Mouse (Mus musculus): Measurements from ENCODE around the gene Lpcat3.
A peak's percentile ranks its signal among the peaks of the same experiment; 100 is the strongest.
"Not testable (repeated sequence)": the region's sequence is repeated elsewhere in the genome, so short reads cannot be mapped to it uniquely, and the experiment has no call there.

Gene Lpcat3

DNA sequence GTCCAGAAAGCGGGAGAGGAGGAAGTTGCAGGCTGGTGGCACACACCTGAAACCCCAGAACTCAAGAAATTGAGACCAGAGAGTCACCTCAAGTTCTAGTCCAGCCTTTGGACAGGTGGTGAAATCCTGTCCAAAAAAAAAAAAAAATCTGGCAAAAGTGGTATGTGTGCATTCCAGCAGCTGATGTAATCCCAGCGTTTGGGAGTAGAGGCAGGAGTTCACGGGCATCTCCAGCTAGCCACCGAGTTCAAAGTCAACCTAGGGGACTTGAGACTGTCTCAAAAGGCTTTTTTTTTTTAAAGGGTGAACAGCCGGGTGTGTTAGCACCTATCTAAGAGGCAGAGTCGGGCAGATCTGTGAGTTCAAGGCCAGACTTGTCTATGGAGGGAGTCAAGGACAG is 13.3 kb downstream of the Lpcat3 start:
- DNase-seq (ENCODE audit: inconsistent age in 2 of 2, low spot score in 1 of 2): peak in 1 of 2 experiments; percentile 70

DNA sequence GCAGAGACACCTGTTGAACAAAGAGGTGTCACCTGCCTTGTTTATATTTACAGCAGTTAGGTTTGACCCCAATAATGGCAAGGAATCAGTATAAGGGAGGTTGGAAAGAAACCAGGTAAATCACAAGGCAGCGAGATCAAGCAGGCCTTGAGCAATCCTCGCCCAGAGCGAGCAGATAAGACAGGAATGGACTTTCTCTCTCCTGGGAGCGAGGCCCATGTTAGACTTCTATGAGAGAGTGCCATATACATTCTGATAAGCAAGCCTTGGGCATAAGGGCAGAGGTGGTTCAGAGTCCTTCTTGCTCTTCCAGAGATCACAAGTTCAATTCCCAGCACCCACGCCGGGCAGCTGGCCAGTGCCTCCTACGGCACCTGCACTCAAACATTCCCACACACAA is 15.9 kb downstream of the Lpcat3 start:
- DNase-seq (ENCODE audit: inconsistent age in 2 of 2, low spot score in 1 of 2): no peak

DNA sequence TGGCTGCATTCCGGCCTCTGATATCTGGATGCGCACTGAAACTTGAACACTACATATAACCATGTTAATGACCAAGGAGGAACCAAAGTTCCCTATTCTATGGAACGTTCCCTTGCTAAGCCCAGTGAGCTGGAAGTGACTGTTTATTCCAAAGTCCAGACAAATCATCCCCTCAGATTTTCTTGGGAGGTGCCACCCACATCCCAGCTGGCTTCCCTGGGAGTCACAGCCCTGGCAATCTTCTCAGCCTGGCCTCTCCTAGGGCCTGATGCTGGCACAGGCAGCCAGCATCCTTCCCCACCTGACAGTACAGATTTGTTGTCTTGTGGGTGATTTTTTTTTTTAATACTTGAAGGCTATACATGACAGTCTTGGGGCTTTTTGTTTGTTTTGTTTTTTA is 16.7 kb downstream of the Lpcat3 start:
- DNase-seq (ENCODE audit: inconsistent age in 2 of 2, low spot score in 1 of 2): no peak

DNA sequence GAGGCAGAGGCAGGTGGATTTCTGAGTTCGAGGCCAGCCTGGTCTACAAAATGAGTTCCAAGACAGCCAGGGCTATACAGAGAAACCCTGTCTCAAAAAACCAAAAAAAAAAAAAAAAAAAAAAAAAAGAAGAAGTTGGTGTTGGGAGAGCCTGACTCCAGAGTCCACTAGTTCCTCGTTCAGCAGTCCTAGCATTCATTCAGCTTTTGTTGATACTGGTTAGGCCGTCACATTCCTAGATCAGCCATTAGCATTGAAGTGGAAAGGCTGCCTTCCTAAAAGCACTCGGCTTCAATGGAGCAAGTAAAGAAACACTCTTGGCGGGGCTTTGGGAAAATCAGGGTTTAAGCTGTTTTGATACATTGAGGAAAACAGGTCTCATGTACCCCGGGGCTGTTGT is 19.5 kb downstream of the Lpcat3 start:
- DNase-seq (ENCODE audit: inconsistent age in 2 of 2, low spot score in 1 of 2): not testable (repeated sequence)

DNA sequence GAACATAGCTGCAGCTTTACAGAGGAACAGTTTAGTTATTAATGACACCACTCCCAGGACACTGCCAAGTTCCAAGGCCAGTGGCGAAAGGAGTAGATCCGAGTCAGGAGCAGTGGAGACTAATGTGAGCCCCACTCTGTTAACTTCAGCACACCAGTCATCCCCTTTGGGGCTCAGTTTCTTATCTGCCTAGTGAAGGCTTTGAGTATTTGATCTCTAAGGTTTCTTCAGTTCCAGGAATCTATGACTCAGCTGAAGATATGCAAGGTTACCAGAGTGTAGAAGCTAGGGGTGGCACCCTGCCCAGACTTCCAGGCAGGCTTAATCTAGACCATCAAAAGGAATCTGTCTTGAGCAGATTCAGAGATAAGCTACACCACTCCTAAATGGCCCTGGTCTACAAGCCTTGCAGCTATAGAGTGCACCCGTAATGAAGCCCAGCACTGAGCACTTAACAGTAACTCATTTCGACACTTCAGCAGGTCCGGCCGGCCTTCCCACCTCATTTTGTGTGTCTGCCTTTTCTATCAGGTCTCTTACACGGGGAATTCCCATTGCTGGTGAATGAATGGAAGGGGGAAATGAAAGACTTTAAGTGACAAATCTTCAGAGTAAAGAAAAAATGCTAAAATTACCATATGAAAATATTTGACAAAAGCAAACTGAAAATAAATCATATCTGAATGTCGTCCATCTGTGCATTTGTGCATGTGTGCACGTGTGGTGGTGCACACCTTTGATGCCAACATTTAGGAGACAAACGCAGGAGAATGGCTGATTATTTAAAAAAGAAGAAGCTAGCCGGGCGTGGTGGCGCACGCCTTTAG is 21.0 kb downstream of the Lpcat3 start:
- DNase-seq (ENCODE audit: inconsistent age in 2 of 2, low spot score in 1 of 2): peak; percentile 91 to 95

DNA sequence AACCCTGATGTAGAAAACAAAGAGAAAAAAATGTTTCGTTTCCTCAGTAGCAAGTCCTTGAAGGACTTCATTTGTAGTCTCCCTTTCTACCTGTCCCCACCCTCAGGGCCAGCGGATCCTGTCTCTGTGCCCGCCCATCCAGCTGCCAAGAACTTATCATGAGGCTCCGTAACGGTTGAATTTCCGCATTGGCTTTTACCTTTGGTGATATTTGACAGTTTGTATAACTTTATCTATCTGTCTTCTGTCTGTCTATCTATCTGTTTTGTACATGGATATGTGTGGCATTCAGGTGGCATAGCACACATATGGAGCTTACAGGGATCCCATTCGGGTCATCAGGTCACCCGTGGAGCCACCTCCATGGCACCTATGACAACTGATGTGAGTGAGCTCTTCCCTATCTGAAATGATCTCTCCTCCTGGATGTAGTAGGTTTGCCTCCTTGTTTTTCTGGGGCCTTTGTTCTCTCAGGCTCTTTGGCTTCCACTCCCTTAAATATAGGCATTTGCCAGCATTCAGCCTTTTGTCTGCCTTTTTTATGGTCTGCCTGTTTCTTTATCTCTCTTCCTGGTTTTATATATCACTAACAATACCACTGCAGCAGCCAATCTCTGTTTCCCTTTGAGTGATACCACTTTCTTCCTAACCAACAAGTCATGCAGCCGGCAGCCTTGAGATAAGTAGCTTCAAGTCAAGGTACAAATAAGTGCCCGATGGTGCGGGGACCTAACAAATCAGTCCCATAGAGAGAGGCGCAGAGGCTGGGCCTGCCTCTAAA is 23.0 kb downstream of the Lpcat3 start:
- peak in 1 of 2 experiments; percentile 42 for DNase-seq (ENCODE audit: inconsistent age in 2 of 2, low spot score in 1 of 2)

DNA sequence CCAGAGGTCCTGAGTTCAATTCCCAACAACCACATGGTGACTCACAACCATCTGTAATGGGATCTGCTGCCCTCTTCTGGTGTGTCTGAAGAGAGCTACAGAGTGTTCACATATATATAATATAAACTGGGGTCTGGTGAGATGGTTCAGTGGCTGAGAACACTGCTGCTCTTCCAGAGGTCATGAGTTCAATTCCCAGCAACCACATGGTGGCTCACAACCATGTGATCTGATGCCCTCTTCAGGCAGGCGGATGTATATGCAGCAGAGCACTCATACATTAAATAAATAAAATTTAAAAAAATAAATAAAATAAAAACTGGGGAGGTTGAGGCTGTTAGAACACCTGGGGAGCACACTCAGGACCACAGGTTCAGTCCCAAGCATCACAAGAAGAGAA is 23.8 kb downstream of the Lpcat3 start:
- peak in 1 of 2 experiments; percentile 39 for DNase-seq (ENCODE audit: inconsistent age in 2 of 2, low spot score in 1 of 2)

DNA sequence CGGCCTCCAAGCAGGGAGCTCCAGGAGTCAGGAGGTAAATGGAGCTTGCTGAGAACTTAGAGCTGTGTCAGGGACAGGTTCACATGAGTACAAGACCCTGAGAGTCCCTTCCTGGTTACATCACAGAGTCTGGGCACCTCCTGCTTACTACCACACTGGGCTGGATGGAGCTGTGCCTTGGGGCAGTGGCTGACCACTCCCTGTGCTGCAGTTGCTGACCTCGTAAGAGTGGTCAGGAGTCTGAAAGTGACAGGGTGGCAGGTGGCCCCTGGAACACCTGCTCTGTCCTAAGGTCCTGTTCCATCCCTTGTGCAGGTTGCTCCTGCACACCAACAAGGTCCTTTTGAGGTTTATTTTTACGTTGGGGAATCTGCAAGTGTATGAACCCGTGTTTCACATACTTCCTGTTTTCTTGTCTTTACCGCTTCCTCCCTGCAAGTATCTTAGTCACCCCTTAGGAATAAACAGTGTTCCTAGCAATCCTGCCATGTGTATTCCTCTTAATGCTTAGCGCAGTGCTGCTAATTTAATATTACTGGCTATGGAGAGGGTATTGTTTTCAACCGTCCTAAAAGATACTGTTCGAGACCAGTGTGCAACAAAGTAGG is 25.4 kb downstream of the Lpcat3 start:
- peak in 1 of 2 experiments; percentile 57 for DNase-seq (ENCODE audit: inconsistent age in 2 of 2, low spot score in 1 of 2)

DNA sequence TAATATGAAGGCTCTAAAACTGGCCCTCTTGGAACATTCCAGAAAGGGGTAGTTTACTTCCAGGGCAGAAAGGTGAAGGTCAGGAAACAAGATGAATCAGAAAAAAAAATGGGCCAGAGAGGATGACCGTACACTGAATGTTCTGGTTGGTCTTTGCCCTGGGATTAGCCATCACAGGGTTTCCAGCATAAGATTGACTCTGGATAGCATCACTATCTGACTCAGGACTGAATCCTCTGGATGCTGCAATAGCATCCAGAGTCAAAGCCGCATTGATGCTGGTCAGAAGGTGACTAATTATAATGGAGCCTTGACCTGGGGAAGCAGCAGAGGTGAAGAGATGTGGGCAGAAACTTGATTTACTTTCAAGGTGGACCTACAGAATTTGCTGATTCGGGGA is 26.2 kb downstream of the Lpcat3 start:
- peak; percentile 38 to 75 for DNase-seq (ENCODE audit: inconsistent age in 2 of 2, low spot score in 1 of 2)

DNA sequence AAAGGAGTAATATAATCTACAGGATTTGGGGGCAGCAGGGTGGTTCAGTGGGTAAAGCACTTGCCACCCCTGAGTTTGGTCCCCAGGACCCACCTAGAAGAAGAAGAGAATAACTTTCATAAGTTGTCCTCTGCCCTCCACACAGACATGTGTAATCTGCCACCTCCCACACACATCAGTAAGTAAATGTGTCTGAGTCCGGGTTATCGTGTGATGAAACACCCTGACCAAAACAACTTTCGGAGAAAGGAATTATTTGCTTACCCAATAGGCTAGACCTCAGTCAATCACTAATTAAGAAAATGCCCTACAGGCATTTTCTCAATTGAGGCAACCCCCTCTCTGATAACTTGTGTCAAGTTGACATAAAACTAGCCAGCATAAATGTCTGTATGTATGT is 27.7 kb downstream of the Lpcat3 start:
- no peak for DNase-seq (ENCODE audit: inconsistent age in 2 of 2, low spot score in 1 of 2)

DNA sequence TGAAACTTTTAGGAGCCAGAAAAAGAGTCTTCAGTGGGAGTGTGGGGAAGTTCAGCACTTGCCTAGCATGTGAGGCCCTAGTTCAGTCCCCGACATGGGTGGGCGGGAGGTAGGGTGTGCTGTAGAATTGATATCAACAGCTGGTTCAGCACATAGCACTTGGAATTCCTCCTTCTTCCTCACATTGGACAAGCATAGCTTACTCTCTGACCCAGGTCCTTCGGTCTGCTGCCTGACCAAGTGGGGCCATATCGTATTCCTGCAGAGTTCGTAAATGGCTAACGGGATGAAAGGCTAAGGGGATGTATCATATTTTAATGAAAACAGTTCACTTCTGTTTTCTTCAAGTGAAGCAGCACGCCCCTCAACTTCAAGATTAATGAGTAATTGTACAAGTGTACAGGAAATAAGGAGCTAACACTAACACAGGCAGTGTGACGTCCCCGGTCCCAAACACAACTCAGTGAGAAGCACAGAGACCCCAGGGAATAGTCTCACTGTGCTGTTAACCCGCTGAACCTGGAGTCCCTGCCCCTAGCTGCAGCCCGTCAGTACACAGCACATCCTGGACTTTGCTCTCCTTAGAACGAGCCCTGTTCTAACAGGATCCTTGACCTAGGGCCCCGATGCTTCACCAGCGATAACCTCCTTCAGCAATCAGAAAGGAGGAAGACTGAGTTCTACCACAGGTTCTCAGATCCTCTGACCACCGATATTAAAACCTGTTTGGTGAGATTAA is 30.6 kb downstream of the Lpcat3 start:
- DNase-seq (ENCODE audit: inconsistent age in 2 of 2, low spot score in 1 of 2): peak in 1 of 2 experiments; percentile 51

DNA sequence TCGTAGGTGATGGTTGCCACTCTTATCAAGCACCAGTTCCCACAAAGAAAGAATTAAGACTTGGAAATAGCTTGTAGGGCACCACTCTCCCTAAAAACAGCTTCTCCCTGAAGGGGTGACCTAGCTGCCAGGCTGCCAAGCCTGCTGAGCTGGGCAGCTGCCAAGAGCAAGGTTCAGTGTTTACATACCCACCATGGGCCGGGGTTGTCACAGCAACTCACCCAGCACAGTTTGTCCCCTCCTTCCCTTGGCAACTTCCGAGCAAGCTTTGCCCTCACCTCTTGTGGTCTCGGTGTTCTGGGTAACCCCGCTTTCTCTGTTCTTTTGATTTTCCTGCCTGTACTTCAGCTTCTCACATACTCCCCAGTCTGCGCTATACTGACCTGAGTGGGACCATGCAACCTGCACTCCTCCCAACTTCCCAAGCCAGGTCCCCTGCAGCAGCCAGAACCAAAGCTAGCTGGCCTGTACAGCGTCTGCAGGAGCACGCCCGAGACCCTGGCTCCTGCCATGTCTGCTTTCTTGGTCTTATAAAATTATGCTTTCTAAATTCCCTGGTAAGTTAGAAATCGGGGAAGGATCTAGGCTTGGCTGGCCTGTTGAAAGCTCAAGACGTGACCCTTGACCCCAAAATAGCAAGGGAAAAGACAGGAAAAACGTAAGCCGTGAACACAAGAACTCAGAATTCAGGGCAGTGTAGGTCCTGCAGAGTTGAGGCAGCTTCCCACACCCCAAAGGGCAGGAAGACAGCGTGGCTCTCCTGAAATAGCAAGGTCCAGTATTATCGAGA is 31.5 kb downstream of the Lpcat3 start:
- peak; percentile 81 to 83 for DNase-seq (ENCODE audit: inconsistent age in 2 of 2, low spot score in 1 of 2)

DNA sequence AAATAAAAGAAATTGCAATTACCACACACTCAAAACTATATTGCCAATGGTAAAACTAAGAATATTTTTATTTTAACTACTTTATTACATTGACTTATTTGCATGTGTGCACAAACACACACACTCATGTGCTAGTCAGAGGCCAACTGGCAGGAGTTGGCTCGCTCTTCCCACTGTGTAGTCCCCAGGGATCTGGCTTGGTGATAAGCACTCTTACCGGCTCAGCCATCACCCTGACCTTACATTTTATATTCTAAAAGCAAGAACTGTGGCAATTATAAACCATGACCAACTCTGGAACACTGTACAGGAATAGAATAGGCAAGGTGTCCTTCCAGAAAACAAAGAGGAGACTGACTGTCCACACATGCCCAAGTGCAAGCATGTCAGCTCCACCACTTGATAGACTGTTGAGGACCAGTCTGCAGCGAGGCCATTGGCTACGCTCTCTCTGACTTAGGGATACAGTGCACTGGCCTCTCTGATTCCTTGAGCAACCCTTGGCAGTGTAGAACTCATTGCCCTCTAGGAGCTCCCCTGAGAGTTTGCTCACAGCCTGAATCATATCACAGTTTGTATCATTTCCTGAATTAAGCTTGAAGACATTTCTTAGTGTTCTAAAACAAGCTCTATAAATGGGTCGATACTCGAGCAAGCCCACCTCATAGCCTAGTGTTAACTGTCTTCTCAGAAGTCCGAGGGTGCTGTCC is 33.8 kb downstream of the Lpcat3 start:
- no peak for DNase-seq (ENCODE audit: inconsistent age in 2 of 2, low spot score in 1 of 2)

DNA sequence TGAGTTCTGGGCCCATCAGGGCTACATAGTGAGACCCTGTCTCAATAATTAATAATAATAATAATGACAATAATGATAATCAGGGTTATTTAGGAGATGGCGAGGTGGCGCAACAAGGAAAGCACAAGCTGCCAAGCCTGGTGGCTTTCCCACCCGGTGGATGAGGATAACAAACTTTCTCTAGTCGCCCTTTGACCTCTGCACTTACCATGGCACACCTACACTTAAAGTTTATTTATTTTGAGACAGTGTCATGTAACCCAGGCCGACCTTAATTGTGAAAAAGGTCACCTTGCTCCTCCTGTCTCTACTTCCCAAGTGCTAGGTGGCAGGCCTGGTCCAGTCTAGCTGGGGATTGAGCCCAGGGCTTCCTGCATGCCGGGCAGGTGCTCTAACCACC is 35.9 kb downstream of the Lpcat3 start:
- DNase-seq (ENCODE audit: inconsistent age in 2 of 2, low spot score in 1 of 2): no peak

DNA sequence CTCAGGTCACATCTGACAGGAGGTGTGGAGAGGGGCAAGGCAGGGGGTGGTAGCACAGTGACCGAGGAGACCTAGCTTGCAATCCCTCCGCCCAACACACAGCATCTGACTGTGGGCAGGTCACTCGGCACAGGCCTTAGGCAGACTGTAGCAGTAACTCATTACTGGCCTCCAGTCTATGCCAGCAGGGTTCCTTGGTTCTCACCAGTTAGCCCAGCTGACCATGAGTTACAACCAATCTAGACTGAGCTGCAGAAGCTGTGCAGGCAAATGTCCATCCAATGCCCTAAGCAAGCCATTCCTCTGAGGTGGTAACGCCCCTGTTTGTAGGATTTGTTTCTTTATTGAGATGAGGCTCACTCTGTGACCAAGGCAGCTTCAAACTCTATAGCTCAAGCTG is 36.5 kb downstream of the Lpcat3 start:
- DNase-seq (ENCODE audit: inconsistent age in 2 of 2, low spot score in 1 of 2): no peak

DNA sequence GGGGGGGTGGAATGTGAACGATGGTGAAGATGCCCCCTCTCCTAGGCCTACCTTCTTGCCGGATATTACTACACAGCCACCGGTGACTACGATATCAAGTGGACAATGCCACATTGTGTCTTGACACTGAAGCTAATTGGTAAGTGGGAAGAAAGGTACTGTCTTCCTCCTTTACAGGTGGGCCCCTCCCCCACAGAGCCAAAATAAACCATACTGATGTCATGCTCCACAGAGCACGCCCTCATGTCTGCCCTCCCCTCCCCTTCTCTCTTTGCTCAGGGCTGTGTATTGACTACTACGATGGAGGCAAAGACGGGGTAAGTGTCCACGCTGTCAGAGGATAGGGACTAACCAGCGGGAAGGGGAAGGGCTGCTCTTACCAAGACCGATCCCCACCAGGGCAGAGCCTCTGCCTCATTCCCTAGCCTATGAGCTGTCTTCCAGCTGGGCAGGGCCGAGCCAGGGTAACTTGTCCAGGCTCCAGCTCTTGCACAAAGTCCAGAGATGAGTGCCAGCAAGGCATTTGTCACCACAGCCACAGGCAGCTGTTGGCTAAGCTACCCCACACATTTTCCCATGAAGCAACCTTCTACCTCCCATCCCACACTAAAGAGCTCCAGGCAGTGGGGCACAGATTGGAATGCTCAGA is 37.3 kb downstream of the Lpcat3 start:
- peak; percentile 88 to 95 for DNase-seq (ENCODE audit: inconsistent age in 2 of 2, low spot score in 1 of 2)

DNA sequence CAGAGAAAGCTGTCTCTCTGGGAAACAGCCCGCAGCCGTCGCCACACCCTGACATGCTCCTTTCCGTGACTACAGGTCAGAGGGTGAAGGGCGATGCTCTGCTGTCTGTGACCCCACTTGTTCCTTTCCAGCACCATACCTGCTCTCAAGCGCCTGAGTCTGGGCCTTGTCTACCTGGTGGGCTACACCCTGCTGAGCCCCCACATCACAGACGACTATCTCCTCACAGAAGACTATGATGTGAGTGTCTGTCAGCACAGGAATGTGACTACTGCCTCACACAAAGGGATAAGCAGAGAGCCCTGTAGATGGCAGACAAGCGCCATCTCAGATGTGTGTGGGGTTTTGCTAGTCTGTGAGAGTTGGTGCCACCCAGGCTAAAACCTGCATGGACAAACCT is 38.5 kb downstream of the Lpcat3 start:
- DNase-seq (ENCODE audit: inconsistent age in 2 of 2, low spot score in 1 of 2): peak; percentile 46 to 73

DNA sequence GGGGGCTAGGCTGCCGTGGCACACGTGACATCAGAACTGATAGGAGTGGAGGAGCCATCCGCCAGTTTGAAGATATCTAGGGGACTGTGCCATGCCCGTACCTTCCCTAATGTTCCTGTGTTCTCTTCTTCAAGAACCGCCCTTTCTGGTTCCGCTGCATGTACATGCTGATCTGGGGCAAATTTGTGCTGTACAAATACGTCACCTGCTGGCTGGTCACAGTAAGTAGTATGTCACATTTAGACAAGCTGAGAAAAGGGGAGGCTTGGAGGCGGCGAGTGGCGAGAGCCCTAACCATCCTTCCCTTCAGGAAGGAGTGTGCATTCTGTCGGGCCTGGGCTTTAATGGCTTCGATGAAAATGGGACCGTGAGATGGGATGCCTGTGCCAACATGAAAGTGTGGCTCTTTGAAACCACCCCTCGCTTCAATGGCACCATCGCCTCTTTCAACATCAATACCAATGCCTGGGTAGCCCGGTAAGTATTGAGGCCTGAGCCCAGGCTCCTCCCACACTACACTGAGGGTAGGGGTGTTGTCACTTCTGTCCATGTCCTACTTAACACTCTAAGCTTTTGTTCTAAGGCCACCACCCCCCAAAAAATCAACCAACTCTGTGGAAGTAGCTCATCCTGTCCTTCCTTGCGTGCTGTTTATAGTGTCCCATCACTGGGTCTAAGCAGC is 39.4 kb downstream of the Lpcat3 start:
- DNase-seq (ENCODE audit: inconsistent age in 2 of 2, low spot score in 1 of 2): peak in 1 of 2 experiments; percentile 54

DNA sequence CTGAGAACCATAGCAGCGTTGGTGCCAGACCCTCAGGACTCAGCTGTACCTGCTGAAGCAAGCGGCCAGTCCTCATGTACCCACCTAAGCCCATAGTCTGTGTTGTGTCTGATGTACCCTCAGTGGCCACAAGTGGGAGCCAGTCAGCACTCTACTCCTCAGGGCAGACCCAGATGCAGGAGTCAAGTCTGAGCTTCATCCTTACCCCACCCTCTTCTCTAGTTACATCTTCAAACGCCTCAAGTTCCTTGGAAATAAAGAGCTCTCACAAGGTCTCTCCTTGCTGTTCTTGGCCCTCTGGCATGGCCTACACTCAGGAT is 39.9 kb downstream of the Lpcat3 start:
- DNase-seq (ENCODE audit: inconsistent age in 2 of 2, low spot score in 1 of 2): peak; percentile 61 to 88
